Mouse (Mus musculus) B cell, adult 2 months (primary cell): ENCODE measurements at regions not wholly inside any gene's neighbourhood (a gene's known extent, or its start where the extent isn't known, plus 50 kb on each side); places are given as distances from the start of the nearest gene placed in this dataset.

Experiments used
- DNase-seq, 2 experiments: peaks; one replicate each; pipeline ENCODE4 v3.0.0; 2022

- no peak for DNase-seq
Observed at GRCm38 (mm10) chr11:89145281-89145945, 71.8 kb downstream of the Gm525 start.

- no peak for DNase-seq
Observed at GRCm38 (mm10) chr11:89142527-89143154, 69.0 kb downstream of the Gm525 start.
